Mouse (Mus musculus) liver, adult 2 months (tissue): ENCODE results near the gene Gpam. TPM values are rescaled to one million over a fixed set of nuclear protein-coding genes. Genes with fewer than 3 reads are reported as not detected.
A peak's percentile ranks its signal among the peaks of the same experiment; 100 is the strongest.

Source experiments
- DNase-seq: peaks from one replicate; pipeline ENCODE4 v3.0.0-alpha.2; 2011; ENCODE audit warnings: low read depth, low spot score; ENCODE audit errors: extremely low read depth
- H3K27ac ChIP-seq: fragments of 200-500 bp; replicated peaks from 2 replicates; pipeline ENCODE4 v1.5.1; 2012; ENCODE audit warnings: low read depth, mild to moderate bottlenecking, control low read depth, inconsistent platforms, low read length; ENCODE audit not compliant: insufficient read depth
- H3K27me3 ChIP-seq: fragments of 200-500 bp; 2 replicates; pipeline ENCODE4 v1.6.1; 2012; ENCODE audit warnings: mild to moderate bottlenecking, moderate library complexity, low read length, inconsistent platforms; ENCODE audit not compliant: control insufficient read depth, insufficient read depth
- H3K36me3 ChIP-seq: fragments of 200-500 bp; 2 replicates; pipeline ENCODE4 v1.6.1; 2012; ENCODE audit warnings: low read length, inconsistent platforms; ENCODE audit not compliant: control insufficient read depth, insufficient read depth
- H3K4me1 ChIP-seq: fragments of 200-500 bp; 2 replicates; pipeline ENCODE4 v1.6.1; 2011; ENCODE audit warnings: low read length; ENCODE audit not compliant: control insufficient read depth, insufficient read depth
- H3K4me3 ChIP-seq: fragments of 200-500 bp; 2 replicates; pipeline ENCODE4 v1.5.1; 2011; ENCODE audit warnings: low read depth, mild to moderate bottlenecking, control low read depth, low read length, moderate library complexity; ENCODE audit not compliant: insufficient read depth
- H3K79me2 ChIP-seq: fragments of 200-500 bp; 2 replicates; pipeline ENCODE4 v1.6.1; 2012; ENCODE audit warnings: inconsistent platforms, mild to moderate bottlenecking, low read length, moderate library complexity; ENCODE audit not compliant: control insufficient read depth, insufficient read depth
- H3K9ac ChIP-seq: fragments of 200-500 bp; 2 replicates; pipeline ENCODE4 v1.6.1; 2012; ENCODE audit warnings: low read depth, mild to moderate bottlenecking, control low read depth, inconsistent platforms, low read length
- CTCF ChIP-seq: fragments of 200-500 bp; IDR thresholded peaks from 2 replicates; pipeline ENCODE4 v1.5.1; 2011; ENCODE audit warnings: low read depth, low read length, control low read depth
- POLR2A ChIP-seq: fragments of 200-500 bp; IDR thresholded peaks from 2 replicates; pipeline ENCODE4 v1.6.1; 2011; ENCODE audit warnings: low read length, control low read depth; ENCODE audit not compliant: insufficient read depth; ENCODE audit errors: extremely low read depth
- WGBS: fragments of 180-500 bp; shearing (Covaris S2); methylation state at CpG from one replicate; pipeline ENCODE4 v1.1.7; 2018; 5-methylcytosine and 5-hydroxymethylcytosine counted together
- polyA plus RNA-seq: library from polyadenylated mRNA; depleted of rRNA; stranded (reverse); fragments of >200 nt; gene quantifications from 2 replicates; pipeline ENCODE4 v1.2.3, GENCODE M21; 2012
- total RNA-seq: library from RNA; depleted of rRNA; stranded (reverse); fragments of >200 nt; gene quantifications from 2 replicates; pipeline ENCODE4 v1.2.3, GENCODE M21; 2014

Gene Gpam
- total and polyA plus RNA-seq, 2 experiments = 102 to 261 TPM

DNA sequence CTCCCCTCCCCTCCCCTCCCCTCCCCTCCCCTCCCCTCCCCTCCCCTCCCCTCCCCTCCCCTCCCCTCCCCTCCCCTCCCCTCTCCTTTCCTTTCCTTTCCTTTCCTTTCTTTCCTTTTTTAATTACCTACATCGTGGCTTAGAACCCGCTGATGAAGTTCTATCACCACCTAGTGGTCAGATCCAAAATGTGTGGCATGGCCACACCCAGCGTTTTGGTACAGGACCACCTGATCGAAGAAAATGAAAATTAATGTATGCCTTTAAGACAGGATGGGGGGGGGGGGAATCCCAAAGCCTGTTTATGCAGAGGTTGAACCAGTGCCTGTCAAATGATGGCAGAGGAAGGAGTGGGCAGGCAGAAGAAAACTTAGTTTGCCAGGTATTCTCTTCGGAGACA lies 65.1 kb downstream of the Gpam start:
- Histone ChIP-seq H3K27ac (no peak overlapping the region), H3K36me3 (peaks cover 13% of the 10 kb centered on the region), H3K79me2 (no peaks in the 10 kb centered on the region), H3K9ac (no peak overlapping the region), H3K4me3 (no peak overlapping the region), H3K27me3 (no peaks in the 10 kb centered on the region), H3K4me1 (no peaks in the 10 kb centered on the region)
- peak; percentile 19 for DNase-seq
- 26% methylated on average over 4 of the region's 5 CpGs for WGBS
- TF ChIP-seq CTCF (peak; percentile 26; the same call in 1 of the 2 replicates), POLR2A (no peak)

DNA sequence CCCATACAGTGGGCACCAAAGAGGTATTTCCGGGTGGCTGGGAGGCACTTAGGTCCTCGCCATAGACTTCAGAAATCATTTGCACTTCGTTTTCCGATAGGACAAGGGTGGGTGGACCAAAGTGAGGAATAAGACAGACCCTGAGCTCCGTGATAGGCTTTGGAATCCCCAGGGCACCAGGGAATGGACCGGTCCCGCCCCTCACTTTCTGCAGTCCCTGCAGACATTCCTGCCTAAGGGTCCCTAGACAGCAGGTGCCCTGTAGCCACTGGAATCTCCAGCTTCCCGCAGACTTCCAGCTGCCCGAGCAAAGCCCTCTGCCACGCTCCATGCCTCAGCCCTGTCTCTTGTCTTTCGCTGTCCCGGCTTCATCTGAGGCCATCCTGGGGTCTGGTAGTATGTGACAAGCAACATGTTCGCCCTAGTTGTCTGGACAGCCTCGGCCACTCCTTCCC lies 65.6 kb downstream of the Gpam start:
- DNase-seq = peak; percentile 8
- no peaks in the 10 kb centered on the region for H3K4me1 ChIP-seq
- no peak for TF ChIP-seq POLR2A
- 0 out of 2 replicates have a peak, but pooled peaks have one; percentile 15 for TF ChIP-seq CTCF
- peaks cover 8% of the 10 kb centered on the region for H3K36me3 ChIP-seq
- no peaks in the 10 kb centered on the region for H3K27me3 ChIP-seq
- 25% methylated on average over 14 of the region's 14 CpGs for WGBS
- no peak overlapping the region for H3K27ac ChIP-seq
- no peak overlapping the region for H3K9ac ChIP-seq
- no peak overlapping the region for H3K4me3 ChIP-seq
- H3K79me2 ChIP-seq = no peaks in the 10 kb centered on the region

DNA sequence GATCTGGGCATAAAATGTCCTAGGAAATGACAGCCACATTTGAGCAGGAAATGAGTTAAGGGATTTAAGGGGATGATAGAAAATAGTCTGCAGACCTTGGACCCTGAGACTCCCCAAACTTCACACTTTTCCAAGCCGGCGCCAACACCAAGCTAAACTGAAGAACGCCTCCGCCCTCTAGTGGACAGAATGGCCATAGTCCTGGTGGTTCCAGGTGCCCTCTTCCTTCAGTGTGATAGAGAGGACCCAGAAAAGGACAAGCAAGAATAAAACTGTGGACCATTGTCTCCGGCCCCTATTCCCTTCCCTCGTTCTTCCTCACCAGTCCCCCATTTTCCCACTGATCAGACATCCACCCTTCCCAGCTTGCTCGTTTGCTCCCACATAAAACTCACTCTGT lies 66.1 kb downstream of the Gpam start:
- Histone ChIP-seq H3K36me3 (peaks cover 3% of the 10 kb centered on the region; the same call in 1 of the 2 replicates), H3K9ac (no peak overlapping the region), H3K27ac (no peak overlapping the region), H3K4me3 (no peak overlapping the region), H3K4me1 (no peaks in the 10 kb centered on the region), H3K79me2 (no peaks in the 10 kb centered on the region), H3K27me3 (no peaks in the 10 kb centered on the region)
- TF ChIP-seq POLR2A (no peak), CTCF (peak; percentile 84)
- peak; percentile 36 for DNase-seq
- WGBS = 16% methylated on average over 7 of the region's 7 CpGs

DNA sequence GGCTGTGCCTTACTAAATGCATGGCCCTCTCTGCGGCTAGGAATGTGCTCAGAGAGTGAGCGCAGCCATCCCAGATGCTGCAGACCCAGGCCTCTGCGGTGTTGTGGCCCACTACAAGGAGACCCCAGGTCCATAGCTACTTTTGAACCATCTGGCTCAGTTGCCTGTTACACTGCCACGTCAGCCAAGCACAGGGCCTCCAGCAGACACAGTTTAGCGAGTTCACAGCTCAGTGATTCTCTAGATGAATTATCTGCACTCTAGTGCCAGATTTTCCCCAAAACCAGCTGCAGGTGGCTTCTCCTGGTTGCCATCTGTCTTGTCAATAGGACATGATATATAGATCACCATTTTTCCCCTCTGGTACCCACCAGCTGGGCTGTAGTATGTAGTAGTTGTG lies 69.6 kb downstream of the Gpam start:
- Histone ChIP-seq H3K4me3 (no peak overlapping the region), H3K36me3 (no peaks in the 10 kb centered on the region), H3K79me2 (no peaks in the 10 kb centered on the region), H3K27me3 (no peaks in the 10 kb centered on the region), H3K9ac (no peak overlapping the region), H3K4me1 (no peaks in the 10 kb centered on the region), H3K27ac (no peak overlapping the region)
- TF ChIP-seq POLR2A (no peak), CTCF (no peak)
- WGBS = 85% methylated on average over 5 of the region's 5 CpGs
- DNase-seq = peak; percentile 2

DNA sequence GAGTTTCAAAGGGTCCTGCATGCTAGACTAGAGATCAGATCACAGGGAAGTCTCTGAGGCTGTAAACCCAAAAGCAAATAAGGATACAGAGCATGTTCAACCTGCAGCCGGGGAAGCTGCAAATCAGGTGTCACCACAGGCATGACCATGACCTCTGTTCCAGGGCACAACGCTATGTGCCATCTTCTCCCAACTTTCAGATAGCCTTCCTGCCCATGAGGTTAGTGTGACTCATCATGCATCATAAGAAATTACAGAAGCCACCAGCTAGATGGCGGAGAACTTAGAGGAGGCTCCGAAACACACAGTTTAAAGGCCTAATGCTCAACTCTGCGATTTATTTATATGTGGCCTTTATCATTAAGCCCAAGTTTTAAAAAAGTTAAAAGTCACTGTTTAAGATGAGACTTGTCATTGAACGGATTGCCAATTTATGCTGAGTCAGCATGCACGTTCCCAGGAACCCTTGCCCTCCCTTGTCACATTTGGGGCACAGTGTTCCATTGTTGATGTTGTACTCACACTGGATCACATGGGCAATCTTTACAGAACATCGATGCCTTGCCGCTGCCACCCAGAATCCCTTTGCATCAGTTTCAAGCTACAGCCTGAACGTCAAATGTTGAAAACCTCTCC lies 71.3 kb downstream of the Gpam start:
- no peak overlapping the region for H3K4me3 ChIP-seq
- no peaks in the 10 kb centered on the region for H3K79me2 ChIP-seq
- no peak overlapping the region for H3K9ac ChIP-seq
- TF ChIP-seq POLR2A = no peak
- TF ChIP-seq CTCF = no peak
- peak; percentile 43 for DNase-seq
- WGBS = 77% methylated on average over 10 of the region's 10 CpGs
- H3K27me3 ChIP-seq = no peaks in the 10 kb centered on the region
- no peaks in the 10 kb centered on the region for H3K36me3 ChIP-seq
- no peaks in the 10 kb centered on the region for H3K4me1 ChIP-seq
- no peak overlapping the region for H3K27ac ChIP-seq

DNA sequence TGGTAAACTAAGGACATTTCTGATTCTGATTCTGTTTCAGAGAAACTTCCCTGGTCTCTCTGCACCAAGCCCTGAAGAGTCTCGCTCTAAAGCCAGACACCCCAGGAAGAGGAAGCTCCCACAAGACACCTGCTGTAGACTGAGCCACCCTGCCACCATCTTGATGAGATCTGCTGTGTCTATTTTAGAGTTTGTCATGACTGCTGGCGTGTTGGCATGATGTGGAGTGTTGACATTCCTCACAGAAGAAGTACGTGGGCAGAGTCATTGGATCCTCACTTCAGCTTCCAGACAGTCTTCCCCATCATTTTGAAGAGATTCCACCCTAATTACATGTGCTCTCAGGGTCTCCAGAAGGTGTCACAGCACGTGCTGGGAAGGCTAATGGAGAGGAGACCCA lies 73.9 kb downstream of the Gpam start:
- whole genome bisulfite sequencing = 58% methylated on average over 4 of the region's 4 CpGs
- Histone ChIP-seq H3K4me3 (no peak overlapping the region), H3K36me3 (no peaks in the 10 kb centered on the region), H3K27me3 (no peaks in the 10 kb centered on the region), H3K9ac (no peak overlapping the region), H3K79me2 (no peaks in the 10 kb centered on the region), H3K4me1 (no peaks in the 10 kb centered on the region), H3K27ac (no peak overlapping the region)
- DNase-seq = no peak
- TF ChIP-seq CTCF = no peak
- TF ChIP-seq POLR2A = no peak
